Mouse (Mus musculus) CH12.LX (cell line): ENCODE measurements around the gene Cct6b.

Experiments used
- CTCF ChIP-seq, 2 experiments: IDR thresholded peaks in 1 of 2; conservative IDR thresholded peaks in 1 of 2; 2 replicates each; pipeline ENCODE4 v1.5.1; 2011 to 2012; ENCODE audit warnings: low read depth in 2 of 2, low read length in 2 of 2, improper control_type of control experiment in 1 of 2, inconsistent platforms in 1 of 2, mild to moderate bottlenecking in 1 of 2, moderate library complexity in 1 of 2
- ELF1 ChIP-seq: IDR thresholded peaks from 2 replicates; pipeline ENCODE4 v1.6.1; 2014; ENCODE audit warnings: low read depth, mild to moderate bottlenecking, inconsistent platforms, low read length, improper control_type of control experiment
- EP300 ChIP-seq: IDR thresholded peaks from 2 replicates; pipeline ENCODE4 v1.6.1; 2011; ENCODE audit warnings: low read length, improper control_type of control experiment
- GABPA ChIP-seq: IDR thresholded peaks from 2 replicates; pipeline ENCODE4 v1.6.1; 2012; ENCODE audit warnings: low read depth, low read length, improper control_type of control experiment, inconsistent platforms; ENCODE audit not compliant: insufficient replicate concordance
- JUND ChIP-seq: conservative IDR thresholded peaks from 2 replicates; pipeline ENCODE4 v1.6.1; 2011; ENCODE audit warnings: low read depth, low read length, improper control_type of control experiment
- MAZ ChIP-seq: IDR thresholded peaks from 2 replicates; pipeline ENCODE4 v1.6.1; 2012; ENCODE audit warnings: low read depth, mild to moderate bottlenecking, inconsistent platforms, low read length, improper control_type of control experiment, moderate library complexity
- MEF2A ChIP-seq: IDR thresholded peaks from 2 replicates; pipeline ENCODE4 v1.6.1; 2014; ENCODE audit warnings: low read depth, mild to moderate bottlenecking, inconsistent platforms, low read length, improper control_type of control experiment, borderline replicate concordance
- MYC ChIP-seq: IDR thresholded peaks from 2 replicates; pipeline ENCODE4 v1.6.1; 2011; ENCODE audit warnings: low read depth, mild to moderate bottlenecking, improper control_type of control experiment, low read length
- NELFE ChIP-seq: IDR thresholded peaks from 2 replicates; pipeline ENCODE4 v1.6.1; 2011; ENCODE audit warnings: low read depth, low read length, improper control_type of control experiment
- POLR2A ChIP-seq: IDR thresholded peaks from 2 replicates; pipeline ENCODE4 v1.6.1; 2011; ENCODE audit warnings: low read depth, mild to moderate bottlenecking, improper control_type of control experiment, low read length
- USF1 ChIP-seq: IDR thresholded peaks from 2 replicates; pipeline ENCODE4 v1.6.1; 2014; ENCODE audit warnings: low read depth, mild to moderate bottlenecking, inconsistent platforms, low read length, improper control_type of control experiment

DNA sequence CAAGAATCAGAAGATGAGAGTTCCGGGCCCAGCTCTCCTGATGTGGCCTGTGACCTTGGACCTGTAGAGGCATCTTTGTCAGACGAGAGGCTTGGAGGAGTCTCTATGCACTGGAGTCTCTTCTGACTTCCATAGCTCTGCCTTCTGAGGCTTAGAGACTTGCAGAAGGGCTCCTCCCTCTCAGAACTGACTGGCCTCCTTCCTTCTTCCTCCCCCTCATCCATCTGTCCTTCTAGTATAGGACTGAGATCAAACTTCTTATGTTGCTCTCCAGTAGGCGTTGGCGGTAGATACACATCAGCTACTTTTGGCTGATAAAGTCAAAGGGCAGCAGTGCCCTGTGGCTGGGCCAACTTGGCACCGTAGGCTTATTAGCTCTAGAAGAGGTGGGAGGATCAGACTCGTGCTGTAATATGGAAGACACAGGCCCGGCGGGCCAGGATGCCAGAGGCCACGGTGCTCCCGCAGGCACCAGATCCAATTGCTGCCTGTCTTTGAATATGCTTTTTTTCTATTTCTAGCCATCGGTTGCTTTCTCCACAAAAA is 64.2 kb downstream of the Cct6b start:
- TF ChIP-seq ELF1 (no peak), MYC (no peak), GABPA (no peak), CTCF (conservative IDR thresholded peaks at IDR 0.05 in 1 of 2, IDR thresholded peaks at IDR 0.05 in 1 of 2; ENCODE audit: low read depth in 2 of 2, low read length in 2 of 2) (no peak), POLR2A (no peak), MEF2A (no peak), EP300 (no peak), USF1 (no peak), MAZ (no peak), JUND (no peak), NELFE (no peak)
